Mouse (Mus musculus): Measurements from ENCODE around the gene Slc1a3. TPM values are rescaled to one million over a fixed set of nuclear protein-coding genes. Genes with fewer than 3 reads are reported as not detected.

Gene Slc1a3
- 100 to 1,000 TPM; 377 to 379 TPM for total RNA-seq (2021)
- long read RNA-seq, experiment 1, full-length matches to known transcripts = 501 of 591 reads
- long read RNA-seq, experiment 1, partial matches to known transcripts = 44 of 591 reads
- long read RNA-seq, experiment 1, other reads (novel, unspliced or antisense) = 46 of 591 reads
- long read RNA-seq, experiment 2, full-length matches to known transcripts = 502 of 613 reads
- long read RNA-seq, experiment 2, partial matches to known transcripts = 67 of 613 reads
- long read RNA-seq, experiment 2, other reads (novel, unspliced or antisense) = 44 of 613 reads

GRCm38 (mm10) chr15:8710146-8711006 lies at the start of gene Slc1a3:
Gene Slc1a3 (minus strand): TSS chr15:8710764.
- intact Hi-C loops (cut with DNase I) = no loop called here
- peak in 1 of 2 experiments; percentile 24 for DNase-seq (ENCODE audit: low spot score in 2 of 2)

- intact Hi-C loops (cut with DNase I) = no loop called here
- DNase-seq (ENCODE audit: low spot score in 2 of 2) = no peak
These were observed 48.5 kb upstream of the Slc1a3 start for GRCm38 (mm10) chr15:8759026-8759425.

GRCm38 (mm10) chr15:8756441-8756840 lies 45.9 kb upstream of the Slc1a3 start:
- no peak for DNase-seq (ENCODE audit: low spot score in 2 of 2)
- intact Hi-C loops (cut with DNase I) = no loop called here

- intact Hi-C loops (cut with DNase I) = no loop called here
- DNase-seq (ENCODE audit: low spot score in 2 of 2) = no peak
These were observed 39.2 kb upstream of the Slc1a3 start for GRCm38 (mm10) chr15:8749762-8750161.

GRCm38 (mm10) chr15:8748771-8749170 lies 38.2 kb upstream of the Slc1a3 start:
- intact Hi-C loops (cut with DNase I) = no loop called here
- DNase-seq (ENCODE audit: low spot score in 2 of 2) = no peak

GRCm38 (mm10) chr15:8741593-8741992 lies 31.0 kb upstream of the Slc1a3 start:
- DNase-seq (ENCODE audit: low spot score in 2 of 2) = no peak
- intact Hi-C loops (cut with DNase I) = no loop called here

- intact Hi-C loops (cut with DNase I) = no loop called here
- DNase-seq (ENCODE audit: low spot score in 2 of 2) = peak in 1 of 2 experiments; percentile 23
These were observed 30.2 kb upstream of the Slc1a3 start for GRCm38 (mm10) chr15:8740724-8741123.

- intact Hi-C loops (cut with DNase I) = no loop called here
- no peak for DNase-seq (ENCODE audit: low spot score in 2 of 2)
These were observed 27.6 kb upstream of the Slc1a3 start for GRCm38 (mm10) chr15:8738156-8738555.

GRCm38 (mm10) chr15:8734363-8734739 lies 23.8 kb upstream of the Slc1a3 start:
- DNase-seq (ENCODE audit: low spot score in 2 of 2) = no peak
- intact Hi-C loops (cut with DNase I) = no loop called here

- no peak for DNase-seq (ENCODE audit: low spot score in 2 of 2)
- intact Hi-C loops (cut with DNase I) = no loop called here
These were observed 23.3 kb upstream of the Slc1a3 start for GRCm38 (mm10) chr15:8733669-8734362.

- DNase-seq (ENCODE audit: low spot score in 2 of 2) = no peak
These were observed 18.3 kb upstream of the Slc1a3 start for GRCm38 (mm10) chr15:8728861-8729260.

GRCm38 (mm10) chr15:8722386-8723100 lies 12.0 kb upstream of the Slc1a3 start:
- no peak for DNase-seq (ENCODE audit: low spot score in 2 of 2)
- intact Hi-C loops (cut with DNase I) = no loop called here

More at GRCm38 (mm10) chr15:8728861-8729260, 18.3 kb upstream of the Slc1a3 start:
- intact Hi-C loops (cut with DNase I) = no loop called here

- intact Hi-C loops (cut with DNase I) = no loop called here
- DNase-seq (ENCODE audit: low spot score in 2 of 2) = no peak
These were observed 11.2 kb upstream of the Slc1a3 start for GRCm38 (mm10) chr15:8721746-8722145.

GRCm38 (mm10) chr15:8721005-8721404 lies 10.4 kb upstream of the Slc1a3 start:
- intact Hi-C loops (cut with DNase I) = no loop called here
- no peak for DNase-seq (ENCODE audit: low spot score in 2 of 2)

GRCm38 (mm10) chr15:8718496-8718895 lies 7.9 kb upstream of the Slc1a3 start:
- DNase-seq (ENCODE audit: low spot score in 2 of 2) = no peak
- intact Hi-C loops (cut with DNase I) = no loop called here

- intact Hi-C loops (cut with DNase I) = no loop called here
- DNase-seq (ENCODE audit: low spot score in 2 of 2) = peak in 1 of 2 experiments; percentile 38
These were observed 6.5 kb upstream of the Slc1a3 start for GRCm38 (mm10) chr15:8717021-8717571.

- intact Hi-C loops (cut with DNase I) = no loop called here
- DNase-seq (ENCODE audit: low spot score in 2 of 2) = no peak
These were observed 5.9 kb upstream of the Slc1a3 start for GRCm38 (mm10) chr15:8716330-8716964.

- no peak for DNase-seq (ENCODE audit: low spot score in 2 of 2)
- intact Hi-C loops (cut with DNase I) = no loop called here
These were observed 5.1 kb upstream of the Slc1a3 start for GRCm38 (mm10) chr15:8715666-8716065.
